Mouse (Mus musculus) bone marrow macrophage, adult 2 months (primary cell): ENCODE results near the gene Cdkl3.

Source experiments
- CTCF ChIP-seq: IDR thresholded peaks from 2 replicates; pipeline ENCODE4 v1.5.1; 2012; ENCODE audit warnings: low read depth, mild to moderate bottlenecking, low read length, moderate library complexity
- POLR2A ChIP-seq: IDR thresholded peaks from 2 replicates; pipeline ENCODE4 v1.6.1; 2012; ENCODE audit warnings: mild to moderate bottlenecking, low read depth, low read length, borderline replicate concordance

DNA sequence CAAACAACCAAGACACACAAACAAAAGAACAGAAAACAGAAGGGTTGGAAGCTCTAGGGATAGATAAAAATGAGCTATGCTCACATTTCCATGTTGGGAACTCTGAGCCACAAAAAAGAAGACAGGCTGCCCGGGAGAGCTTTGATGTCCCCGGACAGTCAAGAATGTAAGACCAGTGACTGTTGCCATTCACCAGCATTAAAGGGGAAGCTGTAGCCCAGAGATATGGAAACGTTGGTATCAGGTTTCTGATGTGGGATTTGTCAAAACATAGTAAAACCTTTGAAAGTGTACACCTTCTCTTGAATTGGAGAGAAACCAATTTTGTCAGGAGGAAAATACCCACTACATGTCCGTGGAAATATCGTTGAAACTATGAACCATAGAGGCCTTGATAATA is 44.5 kb upstream of the Cdkl3 start:
- no peak for TF ChIP-seq POLR2A
- no peak for TF ChIP-seq CTCF
